Mouse (Mus musculus) intestine, embryonic 15.5 days (tissue): ENCODE data around the gene Gckr. TPM values are rescaled to one million over a fixed set of nuclear protein-coding genes. Genes with fewer than 3 reads are reported as not detected.

Experiments used
- ATAC-seq: fragments of 200-750 bp; cut with Nextera tagmentation; 2 replicates; pipeline ENCODE4 v1.8.0; 2017; ENCODE audit warnings: moderate TSS enrichment, moderate library complexity
- H3K27ac ChIP-seq: fragments of 300-500 bp; sonication (generic); 2 replicates; pipeline ENCODE4 v1.5.1; 2015; ENCODE audit warnings: mild to moderate bottlenecking, inconsistent platforms
- H3K27me3 ChIP-seq: fragments of 300-500 bp; sonication (generic); replicated peaks from 2 replicates; pipeline ENCODE4 v1.6.1; 2015; ENCODE audit warnings: inconsistent platforms
- H3K36me3 ChIP-seq: fragments of 300-500 bp; sonication (generic); 2 replicates; pipeline ENCODE4 v1.6.1; 2015; ENCODE audit warnings: inconsistent platforms
- H3K4me1 ChIP-seq: fragments of 300-500 bp; sonication (generic); replicated peaks from 2 replicates; pipeline ENCODE4 v1.6.1; 2015; ENCODE audit warnings: inconsistent platforms
- H3K4me2 ChIP-seq: fragments of 300-500 bp; sonication (generic); replicated peaks from 2 replicates; pipeline ENCODE4 v1.6.1; 2015; ENCODE audit warnings: mild to moderate bottlenecking, inconsistent platforms
- H3K4me3 ChIP-seq: fragments of 300-500 bp; sonication (generic); replicated peaks from 2 replicates; pipeline ENCODE4 v1.5.1; 2015; ENCODE audit warnings: inconsistent platforms
- H3K9ac ChIP-seq: fragments of 300-500 bp; sonication (generic); 2 replicates; pipeline ENCODE4 v1.6.1; 2015; ENCODE audit warnings: inconsistent platforms
- H3K9me3 ChIP-seq: fragments of 300-500 bp; sonication (generic); 2 replicates; pipeline ENCODE4 v1.6.1; 2016; ENCODE audit warnings: inconsistent platforms
- WGBS: fragments of 180-500 bp; shearing (Covaris S2); methylation state at CpG from one replicate; pipeline ENCODE4 v1.1.7; 2015; 5-methylcytosine and 5-hydroxymethylcytosine counted together
- polyA plus RNA-seq: library from polyadenylated mRNA; unstranded; fragments of >200 nt; fragmentation: Nextera tagmentation; extraction: Ambion mirVana; gene quantifications from 2 replicates; pipeline ENCODE4 v1.2.1, GENCODE M21; 2015

The Gckr gene
- polyA plus RNA-seq, 1 experiment from 2014 or later, result 0.54 TPM

GRCm38 (mm10) chr5:31267686-31268085 is 29.6 kb upstream of the Gckr start:
- WGBS, result 86% methylated on average over 6 of the region's 6 CpGs
- H3K4me3 ChIP-seq, result no peak overlapping the region
- H3K4me1 ChIP-seq, result no peaks in the 10 kb centered on the region
- H3K4me2 ChIP-seq, result no peak overlapping the region
- no peak overlapping the region for H3K9ac ChIP-seq
- H3K9me3 ChIP-seq, result no peaks in the 10 kb centered on the region
- no peak for ATAC-seq
- H3K36me3 ChIP-seq, result peaks cover 20% of the 10 kb centered on the region
- no peak overlapping the region for H3K27ac ChIP-seq
- H3K27me3 ChIP-seq, result no peaks in the 10 kb centered on the region

DNA sequence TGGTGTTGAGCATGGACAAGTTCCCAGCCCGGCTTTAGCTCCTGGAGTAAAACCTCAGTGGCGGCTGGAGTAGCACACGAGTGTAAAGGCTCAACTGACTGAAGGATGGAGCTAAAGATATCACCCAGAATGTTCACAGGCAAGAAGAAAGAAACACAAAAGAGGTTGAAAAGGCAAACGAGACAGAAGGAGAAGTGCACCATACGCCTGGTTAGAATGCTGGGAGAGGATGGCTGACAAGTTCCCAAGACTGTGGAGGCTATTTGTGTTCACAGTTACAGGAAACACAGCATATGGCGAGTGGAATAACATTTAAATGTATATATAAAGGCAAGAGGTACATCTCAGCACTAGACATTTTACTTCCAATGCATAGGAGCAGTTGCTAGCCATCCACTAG is 24.2 kb upstream of the Gckr start:
- H3K4me1 ChIP-seq, result no peaks in the 10 kb centered on the region
- H3K27ac ChIP-seq, result no peak overlapping the region
- H3K4me2 ChIP-seq, result no peak overlapping the region
- H3K27me3 ChIP-seq, result no peaks in the 10 kb centered on the region
- H3K36me3 ChIP-seq, result 0 out of 2 replicates have a peak, but pooled peaks cover 6% of the 10 kb centered on the region
- no peaks in the 10 kb centered on the region for H3K9me3 ChIP-seq
- H3K4me3 ChIP-seq, result no peak overlapping the region
- ATAC-seq, result no peak
- 83% methylated on average over 6 of the region's 6 CpGs for WGBS
- H3K9ac ChIP-seq, result no peak overlapping the region

DNA sequence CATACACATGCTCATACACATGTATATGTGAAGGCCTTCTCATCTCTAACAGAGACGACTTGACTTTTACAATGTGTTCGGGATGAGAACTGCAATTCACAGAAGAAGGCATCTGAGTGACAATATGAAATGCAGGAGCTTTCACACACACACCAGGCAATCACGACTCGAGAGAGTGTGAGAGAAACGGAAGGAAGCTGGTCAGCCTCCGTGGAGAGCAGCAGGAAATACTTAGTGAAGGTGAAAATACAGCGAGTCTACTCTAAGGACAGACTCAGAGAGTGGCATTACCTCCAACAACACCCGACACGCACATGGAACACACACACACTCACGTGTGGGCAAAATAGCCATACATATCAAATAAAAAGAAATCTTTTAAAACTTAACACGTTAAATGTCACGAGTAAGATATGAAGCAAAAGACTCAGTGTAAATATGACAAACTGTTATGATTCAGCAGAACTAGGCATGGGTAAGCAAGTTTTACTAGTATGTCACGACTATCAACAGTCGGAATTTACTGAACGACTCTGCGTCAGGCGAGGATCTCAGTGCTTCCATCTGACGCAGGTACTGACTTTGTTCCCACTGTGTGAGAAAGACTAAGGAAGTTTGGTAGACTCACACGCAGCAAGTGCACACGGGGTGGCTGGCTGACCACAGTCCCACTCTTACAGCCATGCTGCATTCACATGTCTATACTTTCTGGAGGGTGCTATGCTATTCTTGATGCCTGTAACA is 17.8 kb upstream of the Gckr start:
- no peak overlapping the region for H3K4me3 ChIP-seq
- no peaks in the 10 kb centered on the region for H3K9me3 ChIP-seq
- no peak overlapping the region for H3K4me2 ChIP-seq
- no peaks in the 10 kb centered on the region for H3K27me3 ChIP-seq
- 86% methylated on average over 20 of the region's 20 CpGs for WGBS
- H3K4me1 ChIP-seq, result no peaks in the 10 kb centered on the region
- peaks cover 28% of the 10 kb centered on the region; the same call in 1 of the 2 replicates for H3K36me3 ChIP-seq
- H3K27ac ChIP-seq, result no peak overlapping the region
- no peak overlapping the region for H3K9ac ChIP-seq
- ATAC-seq, result no peak

- Histone ChIP-seq H3K27ac (no peak overlapping the region), H3K4me3 (no peak overlapping the region), H3K4me2 (no peak overlapping the region), H3K36me3 (peaks cover 18% of the 10 kb centered on the region; the same call in 1 of the 2 replicates), H3K9ac (no peak overlapping the region), H3K4me1 (peaks cover 3% of the 10 kb centered on the region; the same call in 1 of the 2 replicates), H3K27me3 (no peaks in the 10 kb centered on the region), H3K9me3 (no peaks in the 10 kb centered on the region)
- WGBS, result 76% methylated on average over 4 of the region's 4 CpGs
- no peak for ATAC-seq
Observed at GRCm38 (mm10) chr5:31288225-31288624, 9.0 kb upstream of the Gckr start.

GRCm38 (mm10) chr5:31288655-31289054 is 8.6 kb upstream of the Gckr start:
- no peaks in the 10 kb centered on the region for H3K9me3 ChIP-seq
- H3K9ac ChIP-seq, result no peak overlapping the region
- no peak overlapping the region for H3K27ac ChIP-seq
- no peak overlapping the region for H3K4me3 ChIP-seq
- peaks cover 16% of the 10 kb centered on the region; the same call in 1 of the 2 replicates for H3K36me3 ChIP-seq
- 77% methylated on average over 3 of the region's 3 CpGs for WGBS
- no peaks in the 10 kb centered on the region for H3K27me3 ChIP-seq
- no peak overlapping the region for H3K4me2 ChIP-seq
- ATAC-seq, result no peak
- peaks cover 3% of the 10 kb centered on the region; the same call in 1 of the 2 replicates for H3K4me1 ChIP-seq

- Histone ChIP-seq H3K36me3 (peaks cover 16% of the 10 kb centered on the region; the same call in 1 of the 2 replicates), H3K9ac (no peak overlapping the region), H3K4me1 (peaks cover 11% of the 10 kb centered on the region; the same call in 1 of the 2 replicates), H3K27ac (no peak overlapping the region), H3K4me2 (peak overlapping the region; percentile 78), H3K4me3 (no peak overlapping the region), H3K9me3 (no peaks in the 10 kb centered on the region), H3K27me3 (no peaks in the 10 kb centered on the region)
- 84% methylated on average over 3 of the region's 3 CpGs for WGBS
- no peak for ATAC-seq
Observed at GRCm38 (mm10) chr5:31289626-31290230, 7.5 kb upstream of the Gckr start.

GRCm38 (mm10) chr5:31290521-31291360 is 6.5 kb upstream of the Gckr start, which contains the start of gene Ift172:
TSS of gene Ift172 (minus strand) at chr5:31291116.
- Histone ChIP-seq H3K27ac (peak within 1 kb of the TSS; percentile 48), H3K4me1 (peaks cover 15% of the 10 kb centered on the region; the same call in 1 of the 2 replicates), H3K4me3 (peak within 1 kb of the TSS; percentile 51), H3K9me3 (no peaks in the 10 kb centered on the region), H3K27me3 (no peaks in the 10 kb centered on the region), H3K9ac (peak within 1 kb of the TSS; percentile 56), H3K4me2 (peak within 1 kb of the TSS; percentile 78), H3K36me3 (0 out of 2 replicates have a peak, but pooled peaks cover 9% of the 10 kb centered on the region)
- ATAC-seq, result peak; percentile 96
- 2% methylated on average over 45 of the region's 45 CpGs for WGBS

GRCm38 (mm10) chr5:31291361-31291688 is 5.9 kb upstream of the Gckr start:
- peak overlapping the region; percentile 78 for H3K4me2 ChIP-seq
- H3K9me3 ChIP-seq, result no peaks in the 10 kb centered on the region
- peak overlapping the region; percentile 47 for H3K9ac ChIP-seq
- no peak for ATAC-seq
- 0 out of 2 replicates have a peak, but pooled peaks cover 9% of the 10 kb centered on the region for H3K36me3 ChIP-seq
- H3K4me1 ChIP-seq, result peaks cover 15% of the 10 kb centered on the region; the same call in 1 of the 2 replicates
- no peaks in the 10 kb centered on the region for H3K27me3 ChIP-seq
- H3K27ac ChIP-seq, result peak overlapping the region; percentile 48; the same call in 1 of the 2 replicates
- H3K4me3 ChIP-seq, result peak overlapping the region; percentile 51
- WGBS, result 4% methylated on average over 9 of the region's 9 CpGs

DNA sequence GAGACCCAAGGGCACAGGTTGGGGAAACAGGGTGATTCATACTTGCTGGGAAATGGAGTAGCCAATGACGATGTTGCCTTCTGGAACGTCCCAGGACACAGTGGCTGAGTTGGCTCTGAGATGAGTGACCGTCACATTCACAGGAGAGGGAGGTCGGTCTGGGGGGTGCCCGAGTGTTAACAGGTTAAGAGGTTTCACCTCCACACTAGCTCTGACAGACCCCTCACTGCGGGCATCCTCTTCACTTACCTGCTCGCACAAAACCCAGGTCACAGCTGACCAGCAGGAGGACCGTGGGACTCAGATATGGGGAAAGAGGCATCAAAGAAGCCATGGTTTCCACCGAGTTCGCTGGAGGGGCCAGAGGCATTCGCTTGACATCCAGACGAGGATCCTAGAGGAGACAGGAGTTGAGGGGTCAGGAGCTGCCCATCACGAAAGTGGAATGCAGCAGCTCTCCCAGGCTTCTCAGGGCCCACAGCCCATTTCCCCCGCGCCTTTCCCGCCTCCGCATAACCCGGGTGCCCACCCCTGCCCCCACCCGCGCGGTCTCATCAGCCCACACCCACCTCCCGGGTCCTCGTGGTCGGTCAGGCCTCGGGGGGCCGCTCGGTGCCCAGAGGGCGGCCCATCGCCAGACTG is 2.2 kb upstream of the Gckr start:
- peak; percentile 16 for ATAC-seq
- 6% methylated on average over 29 of the region's 29 CpGs for WGBS
- peak overlapping the region; percentile 33; the same call in 1 of the 2 replicates for H3K27ac ChIP-seq

GRCm38 (mm10) chr5:31295606-31296141 is 1.6 kb upstream of the Gckr start, which contains the start of gene Fndc4:
TSS of gene Fndc4 (minus strand) at chr5:31296080.
- peak; percentile 63 for ATAC-seq
- H3K36me3 ChIP-seq, result 0 out of 2 replicates have a peak, but pooled peaks cover 9% of the 10 kb centered on the region
- H3K4me2 ChIP-seq, result peak within 1 kb of the TSS; percentile 91
- H3K9me3 ChIP-seq, result no peaks in the 10 kb centered on the region
- peak within 1 kb of the TSS; percentile 33; the same call in 1 of the 2 replicates for H3K27ac ChIP-seq
- peak within 1 kb of the TSS; percentile 87 for H3K9ac ChIP-seq
- peaks cover 13% of the 10 kb centered on the region; the same call in 1 of the 2 replicates for H3K4me1 ChIP-seq
- H3K4me3 ChIP-seq, result peak within 1 kb of the TSS; percentile 79
- H3K27me3 ChIP-seq, result no peaks in the 10 kb centered on the region
- WGBS, result under 1% methylated on average over 39 of the region's 46 CpGs

More for the DNA sequence above, 2.2 kb upstream of the Gckr start:
- H3K4me1 ChIP-seq, result peaks cover 13% of the 10 kb centered on the region; the same call in 1 of the 2 replicates
- H3K27me3 ChIP-seq, result no peaks in the 10 kb centered on the region
- H3K4me2 ChIP-seq, result peak overlapping the region; percentile 91
- H3K4me3 ChIP-seq, result peak overlapping the region; percentile 79
- peak overlapping the region; percentile 87 for H3K9ac ChIP-seq
- H3K36me3 ChIP-seq, result 0 out of 2 replicates have a peak, but pooled peaks cover 9% of the 10 kb centered on the region
- no peaks in the 10 kb centered on the region for H3K9me3 ChIP-seq

DNA sequence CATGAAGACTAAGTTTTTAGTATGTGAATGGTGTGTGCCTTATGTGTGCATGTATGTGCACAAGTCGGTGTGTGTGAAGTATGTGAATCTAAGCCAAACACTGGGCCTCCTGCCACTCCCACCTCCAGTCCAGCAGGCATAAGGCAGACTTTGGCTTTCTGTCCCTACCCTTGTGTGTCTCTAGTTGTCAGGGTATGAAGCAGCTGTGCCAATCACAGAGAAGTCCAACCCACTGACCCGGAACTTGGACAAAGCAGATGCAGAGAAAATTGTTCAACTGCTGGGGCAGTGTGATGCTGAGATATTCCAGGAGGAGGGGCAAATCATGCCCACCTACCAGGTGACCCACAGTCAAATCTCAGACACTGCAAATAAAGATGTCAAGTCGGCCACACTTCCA is 738 bp downstream of the Gckr start:
- ATAC-seq, result no peak
- Histone ChIP-seq H3K36me3 (0 out of 2 replicates have a peak, but pooled peaks cover 6% of the 10 kb centered on the region), H3K9ac (no peak overlapping the region), H3K4me1 (peaks cover 13% of the 10 kb centered on the region; the same call in 1 of the 2 replicates), H3K9me3 (no peaks in the 10 kb centered on the region), H3K4me2 (no peak overlapping the region), H3K27me3 (no peaks in the 10 kb centered on the region), H3K4me3 (no peak overlapping the region), H3K27ac (no peak overlapping the region)
- 70% methylated on average over 3 of the region's 3 CpGs for WGBS
